Mouse (Mus musculus) CD8-positive naive resting alpha-beta T cell, adult 2 months (primary cell): ENCODE results near the gene B3galt1.

Experiments
- DNase-seq, 2 experiments: peaks; one replicate each; pipeline ENCODE4 v3.0.0; 2022; ENCODE audit warnings: low read depth in 2 of 2, low spot score in 2 of 2

Gene B3galt1

DNA sequence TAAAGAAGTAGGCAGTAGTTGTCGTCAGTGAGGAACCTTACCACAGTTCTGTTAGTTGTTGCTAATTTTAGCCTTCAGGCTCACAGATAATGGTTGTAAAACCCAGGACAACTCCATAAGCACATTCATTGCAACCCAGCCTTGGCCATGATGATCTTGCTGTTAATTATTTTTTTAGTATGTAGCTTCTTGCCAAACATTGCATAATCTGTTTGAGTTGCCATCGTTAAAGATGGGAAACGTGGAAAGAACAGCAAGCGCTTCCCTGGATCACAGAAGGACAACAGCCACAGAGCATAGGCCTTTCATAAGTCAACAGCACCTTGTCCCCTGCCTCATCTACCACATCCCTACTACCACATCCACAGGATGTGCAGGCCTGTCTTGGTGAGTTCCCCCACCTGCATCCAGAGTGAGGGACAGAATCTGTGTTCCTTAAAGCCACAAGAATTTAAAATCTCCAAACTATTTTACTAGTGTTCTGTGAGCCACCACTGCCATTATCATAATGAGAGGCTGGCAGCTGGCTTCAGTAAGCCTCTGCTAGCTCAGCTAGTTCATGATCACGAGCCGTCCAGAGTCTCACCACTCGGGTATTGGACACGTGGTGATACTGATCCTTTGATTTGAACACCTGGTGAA lies 337.1 kb downstream of the B3galt1 start:
- DNase-seq, result no peak

DNA sequence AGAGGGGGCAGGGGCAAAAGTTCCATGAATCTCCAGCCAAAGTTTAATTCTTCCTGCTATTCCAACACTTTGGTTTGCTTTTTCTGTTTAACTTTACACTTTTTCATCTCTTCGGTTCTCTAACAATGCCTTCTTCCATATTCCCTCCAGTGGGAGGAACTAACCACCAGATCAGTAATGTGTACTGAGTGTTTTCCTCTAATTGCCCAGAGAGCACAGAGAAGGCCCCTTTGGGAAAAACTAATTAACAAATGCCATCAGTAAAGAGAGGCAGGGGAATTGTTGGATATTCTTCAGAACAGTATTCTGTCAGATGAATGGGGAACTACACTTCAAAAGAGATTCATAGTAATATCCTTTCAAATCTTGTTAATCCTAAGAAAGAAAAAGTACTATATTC lies 338.1 kb downstream of the B3galt1 start:
- no peak for DNase-seq

DNA sequence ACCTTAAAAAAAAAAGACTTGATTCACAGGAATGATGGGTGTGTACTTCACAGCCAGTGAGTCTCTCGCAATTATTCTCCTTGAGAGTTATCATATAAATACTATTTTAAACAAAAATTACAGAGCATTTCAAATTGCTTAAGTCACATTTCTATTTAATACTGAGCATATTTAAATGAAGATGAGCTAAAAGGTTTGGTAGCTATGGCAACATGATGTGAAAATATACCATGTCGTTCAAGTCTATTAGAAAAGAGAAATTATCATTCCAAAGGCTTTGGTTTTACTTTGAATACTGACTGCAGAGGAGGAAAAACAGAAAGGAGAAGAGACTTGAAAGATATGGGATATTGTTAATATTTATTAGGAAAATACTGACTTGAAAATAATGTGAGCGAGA lies 366.3 kb downstream of the B3galt1 start:
- no peak for DNase-seq

DNA sequence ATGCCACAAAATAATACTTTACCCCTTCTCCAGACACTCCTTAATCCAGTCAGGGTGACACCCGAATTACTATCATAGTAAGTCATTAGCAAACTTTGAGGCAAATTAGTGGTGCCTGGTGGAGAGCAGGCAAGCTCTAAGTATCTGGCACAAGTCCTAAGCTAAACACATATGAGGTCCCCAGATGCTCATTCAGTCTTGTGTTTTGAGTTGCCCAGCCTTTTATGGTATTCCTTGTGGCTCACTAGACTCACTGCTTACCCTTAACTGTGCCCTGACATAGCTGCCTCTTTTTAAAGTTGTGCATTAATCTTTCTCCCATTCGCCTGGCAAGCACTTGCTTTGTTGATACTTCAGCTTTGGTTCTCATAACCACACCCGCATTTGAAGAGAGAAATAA lies 382.7 kb downstream of the B3galt1 start:
- DNase-seq, result no peak

DNA sequence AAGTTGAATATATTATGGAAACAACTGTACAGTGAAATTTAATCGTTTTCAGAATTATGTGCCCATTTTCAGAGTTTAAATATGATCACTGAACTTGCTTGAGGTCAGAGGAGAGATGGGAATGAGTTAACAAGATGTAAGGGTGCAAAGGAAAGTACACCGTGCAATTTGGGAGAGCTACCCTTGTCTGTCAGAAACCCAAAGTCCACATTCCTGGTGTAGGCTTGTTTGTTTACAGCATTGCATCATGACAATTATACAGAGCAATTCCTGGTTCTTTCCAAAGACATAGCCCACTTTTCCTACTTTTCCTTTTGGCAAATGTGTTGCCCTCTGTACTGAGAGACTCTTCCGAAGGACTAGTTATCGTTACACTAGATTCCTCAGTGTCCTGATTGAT lies 390.5 kb downstream of the B3galt1 start:
- no peak for DNase-seq

DNA sequence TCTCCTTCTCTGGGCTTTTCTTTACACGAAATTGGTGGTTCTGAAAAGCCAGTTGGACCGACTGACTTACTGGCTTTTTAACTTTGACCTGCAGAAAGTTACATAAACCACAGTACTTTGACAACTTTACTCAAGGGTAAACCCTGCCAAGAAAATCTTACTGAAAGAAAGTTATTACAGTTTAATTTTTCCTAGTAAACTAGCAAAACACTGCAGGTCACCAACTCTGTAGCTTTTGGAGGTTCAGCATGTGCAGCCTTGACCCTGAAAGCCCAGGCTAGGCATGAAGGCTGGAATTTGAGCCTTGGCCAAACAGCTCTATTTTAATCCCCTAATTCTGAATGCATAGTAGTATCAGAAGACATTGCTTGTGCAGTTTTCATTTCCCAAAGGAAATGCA lies 391.9 kb downstream of the B3galt1 start:
- no peak for DNase-seq

DNA sequence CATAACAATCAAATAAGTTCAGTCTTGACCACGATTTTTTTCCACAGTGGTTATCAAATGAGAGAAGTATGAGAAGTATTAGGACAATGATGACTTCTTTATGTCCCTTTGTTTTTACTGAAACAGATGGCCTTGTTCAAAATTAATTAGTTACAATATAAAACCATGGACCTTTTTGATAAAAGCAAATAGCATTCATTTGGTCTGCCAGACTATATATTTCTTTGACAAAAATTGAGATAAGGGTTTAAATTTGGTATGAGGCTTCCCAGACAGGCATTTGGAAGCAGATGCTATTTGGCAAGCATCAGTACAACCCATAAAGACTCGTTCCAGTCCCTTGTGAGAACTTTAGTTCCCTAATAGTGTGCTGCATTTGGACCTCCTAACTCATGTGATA lies 395.0 kb downstream of the B3galt1 start:
- no peak for DNase-seq

DNA sequence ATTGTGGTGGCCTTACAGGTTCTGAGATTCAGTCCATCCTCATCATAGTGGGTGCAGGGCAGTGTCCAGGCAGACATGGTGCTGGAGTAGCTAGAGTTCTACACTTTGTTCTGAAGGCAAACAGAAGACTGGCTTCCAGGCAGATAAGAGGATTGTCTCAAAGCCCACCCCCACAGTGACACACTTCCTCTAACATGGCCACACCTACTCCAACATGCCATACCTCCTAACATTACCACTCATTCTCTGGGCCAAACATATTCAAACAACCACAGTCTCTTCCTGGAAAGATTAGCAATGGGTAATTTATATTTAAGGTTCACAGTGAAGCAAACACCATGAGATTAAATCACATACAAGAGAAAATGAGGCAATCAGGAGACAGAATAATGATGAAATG lies 403.1 kb downstream of the B3galt1 start:
- no peak for DNase-seq

DNA sequence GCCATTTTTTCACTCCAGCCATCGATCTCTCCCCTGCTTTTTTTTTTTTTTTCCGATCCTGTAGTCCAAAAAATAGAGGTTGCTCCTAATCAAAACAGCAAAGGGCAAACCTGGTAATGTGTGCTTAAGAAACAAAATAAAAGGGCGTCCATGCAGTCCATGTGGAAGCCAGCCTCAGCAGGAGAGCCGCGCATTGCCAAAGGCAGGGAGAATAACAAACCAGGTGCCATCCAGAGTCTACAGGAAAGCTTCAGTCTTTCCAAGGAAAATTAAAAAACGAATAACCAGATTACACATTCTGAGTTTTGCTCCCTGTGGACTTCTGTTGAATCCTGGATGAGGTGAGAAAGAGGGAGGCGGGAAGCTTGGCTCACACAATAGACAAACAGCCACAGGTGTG lies 405.4 kb downstream of the B3galt1 start:
- no peak for DNase-seq

DNA sequence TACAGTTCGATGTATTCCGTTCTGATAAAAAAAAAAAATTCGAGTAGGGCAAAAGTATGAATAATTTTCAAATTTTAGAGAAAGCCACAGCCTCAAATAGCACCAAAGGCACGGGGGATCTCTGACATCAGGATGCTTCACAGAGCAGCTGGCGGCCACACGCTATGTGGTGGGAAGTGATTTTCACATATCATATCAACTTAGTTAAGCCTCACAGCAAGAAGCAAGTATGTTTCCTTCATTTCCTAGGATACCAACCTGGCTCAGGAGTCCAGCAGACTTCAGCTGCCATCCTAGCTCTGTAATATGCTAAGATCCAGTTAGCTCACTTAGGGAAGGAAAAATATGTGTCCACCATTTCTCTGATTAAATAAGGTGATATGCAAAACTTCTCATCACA lies 405.9 kb downstream of the B3galt1 start:
- DNase-seq, result no peak

DNA sequence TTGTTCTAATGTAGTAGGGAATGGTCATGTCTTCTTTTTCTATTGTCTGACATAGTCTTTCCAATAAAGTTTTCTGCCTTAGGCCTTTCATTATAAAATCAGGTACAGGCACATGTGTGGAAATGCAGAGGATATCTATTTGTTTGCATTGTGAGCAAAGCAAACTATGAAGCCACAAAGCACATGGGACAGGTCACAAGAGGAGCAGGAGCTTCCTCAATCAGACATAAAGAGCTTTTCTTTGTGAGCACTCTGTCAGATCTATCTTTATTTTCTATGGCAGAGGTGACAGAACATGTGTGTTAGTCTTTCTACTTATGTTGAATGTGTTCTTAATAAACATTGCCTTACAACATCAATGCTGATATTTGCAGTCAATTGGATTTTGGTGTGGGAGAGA lies 410.1 kb downstream of the B3galt1 start:
- DNase-seq, result no peak

DNA sequence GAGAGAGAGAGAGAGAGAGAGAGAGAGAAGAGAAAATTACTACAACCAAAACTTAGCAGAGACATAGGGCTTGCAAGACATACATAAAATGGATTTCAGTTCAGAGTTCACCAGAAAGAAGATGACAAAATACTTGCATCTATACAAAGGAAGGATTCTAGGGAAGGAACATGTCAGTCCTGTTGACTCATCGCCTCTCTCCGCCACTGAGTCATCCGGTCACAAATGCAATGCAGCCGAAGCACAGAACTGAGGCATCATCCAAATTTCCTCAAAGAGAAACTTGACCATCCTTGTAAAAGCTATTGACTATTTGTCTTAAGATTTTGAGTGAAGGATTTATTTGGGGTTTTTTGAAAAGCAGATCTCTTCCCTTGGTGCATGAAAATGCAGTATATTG lies 410.8 kb downstream of the B3galt1 start:
- DNase-seq, result no peak

DNA sequence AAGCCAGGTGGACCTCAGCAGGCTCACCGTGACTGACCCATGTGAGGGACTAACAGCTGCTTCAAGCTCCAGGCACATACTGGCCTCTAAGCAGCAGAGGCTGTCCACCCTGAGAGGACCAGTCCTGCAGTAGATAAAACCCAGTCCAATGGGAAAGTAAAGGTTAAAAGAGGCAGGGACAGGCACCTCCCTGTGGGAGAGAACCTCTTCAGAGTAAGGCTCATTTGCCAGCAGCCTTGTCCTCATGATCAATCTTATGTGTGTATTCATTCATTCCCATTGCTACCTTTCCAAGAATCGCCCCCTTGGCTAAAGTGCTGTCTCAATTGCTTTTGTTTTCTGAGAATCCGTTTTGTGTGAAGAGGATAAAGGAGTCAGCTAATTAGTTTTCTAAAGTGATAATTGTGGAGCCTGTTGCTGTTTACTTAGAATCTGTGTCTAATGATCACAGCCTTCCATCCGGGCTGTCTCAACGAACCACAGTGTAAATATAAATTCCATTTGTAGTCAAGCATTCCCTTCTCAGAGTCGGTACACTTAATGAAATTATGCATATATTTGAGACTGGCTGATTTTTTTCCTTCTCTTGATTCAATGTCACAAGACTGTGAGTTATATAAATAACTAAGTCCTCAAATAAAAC lies 412.1 kb downstream of the B3galt1 start:
- DNase-seq, result no peak

DNA sequence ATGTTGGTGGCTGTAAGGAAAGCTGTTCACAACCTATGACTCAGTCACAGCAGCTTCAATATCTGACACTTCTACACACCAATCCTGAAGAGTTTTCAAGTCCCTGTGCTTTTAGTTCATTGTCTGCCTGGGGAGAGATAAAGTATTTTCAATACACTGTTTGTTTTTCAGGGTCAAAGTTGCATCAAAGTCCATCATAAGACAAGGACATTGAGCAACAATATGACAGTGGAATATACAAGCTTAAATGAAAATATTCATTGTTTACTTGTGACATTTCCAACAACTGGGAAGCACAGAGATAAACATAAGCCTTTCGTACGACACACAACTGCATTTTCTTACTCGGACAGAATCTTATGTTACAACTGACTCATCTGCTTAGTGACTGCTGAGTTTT lies 417.9 kb downstream of the B3galt1 start:
- no peak for DNase-seq

DNA sequence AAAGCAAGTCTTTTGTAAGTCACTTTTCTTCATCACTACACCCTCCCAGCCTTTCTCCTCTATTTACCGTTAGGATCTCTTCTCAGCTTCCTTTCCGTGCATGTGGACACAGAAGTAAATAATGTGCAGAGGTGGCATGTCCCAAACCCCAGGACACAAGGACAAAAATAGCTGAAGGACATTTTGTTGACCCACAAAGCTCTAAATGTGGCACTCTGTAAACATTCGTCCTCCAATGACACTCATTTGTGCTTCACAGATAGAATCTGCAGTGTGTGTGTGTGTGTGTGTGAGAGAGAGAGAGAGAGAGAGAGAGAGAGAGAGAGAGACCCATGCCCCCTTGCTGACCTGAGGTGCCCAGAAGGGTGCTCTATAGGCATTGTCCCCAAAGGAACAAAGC lies 419.5 kb downstream of the B3galt1 start:
- no peak for DNase-seq

DNA sequence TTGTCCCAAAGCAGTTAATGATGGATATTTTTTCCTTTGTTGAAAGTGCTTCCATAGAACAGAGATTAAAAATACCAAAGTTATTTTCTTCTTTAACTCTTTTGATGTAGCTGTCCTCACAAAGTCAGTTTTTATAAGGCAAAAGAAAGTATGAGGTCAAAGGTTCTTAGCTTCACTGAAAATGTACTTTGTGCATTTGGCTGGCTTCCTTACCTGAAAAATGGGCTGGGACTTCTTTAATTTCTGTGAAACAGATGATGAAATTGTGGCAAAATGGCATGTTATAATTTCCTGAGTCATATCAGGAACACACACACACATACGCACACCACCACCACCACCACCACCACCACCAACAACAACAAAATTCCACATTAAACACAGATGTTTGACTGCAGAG lies 427.8 kb downstream of the B3galt1 start:
- no peak for DNase-seq

DNA sequence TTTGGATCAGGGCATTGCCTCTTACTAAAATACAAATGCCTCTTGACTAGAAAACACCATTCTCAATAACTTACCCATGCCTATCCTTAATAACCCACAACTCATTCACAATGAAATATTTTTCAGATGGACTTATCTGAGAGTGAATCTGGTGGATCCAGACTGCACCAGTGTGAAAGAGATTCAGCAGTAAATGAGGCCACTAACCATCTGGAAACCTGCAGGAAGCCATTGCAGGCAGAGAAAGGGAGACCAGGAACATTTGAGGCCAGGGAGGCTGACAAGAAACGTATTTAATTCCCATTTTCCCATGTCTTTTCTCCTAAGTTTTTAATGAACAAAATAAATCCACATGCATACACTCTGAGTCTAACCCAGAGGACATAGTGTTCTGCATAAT lies 437.4 kb downstream of the B3galt1 start:
- no peak for DNase-seq

DNA sequence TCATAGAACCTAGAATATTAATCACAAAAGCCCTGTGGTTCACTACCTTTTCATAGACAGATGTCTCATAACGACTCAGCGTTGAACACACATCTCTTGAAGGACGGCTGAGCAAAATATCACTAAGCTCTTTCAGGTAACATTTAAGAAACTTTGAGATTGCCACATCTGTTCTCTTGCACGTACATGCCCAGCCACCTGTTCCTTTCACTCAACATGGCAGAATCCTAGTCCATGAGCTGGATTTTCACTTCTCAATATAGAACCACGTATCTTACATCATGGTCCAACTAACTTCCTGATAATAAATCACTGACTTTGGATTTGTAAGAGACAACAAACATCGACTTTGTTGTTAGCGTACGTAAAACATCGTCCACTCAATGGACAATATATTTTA lies 439.5 kb downstream of the B3galt1 start:
- DNase-seq, result no peak

DNA sequence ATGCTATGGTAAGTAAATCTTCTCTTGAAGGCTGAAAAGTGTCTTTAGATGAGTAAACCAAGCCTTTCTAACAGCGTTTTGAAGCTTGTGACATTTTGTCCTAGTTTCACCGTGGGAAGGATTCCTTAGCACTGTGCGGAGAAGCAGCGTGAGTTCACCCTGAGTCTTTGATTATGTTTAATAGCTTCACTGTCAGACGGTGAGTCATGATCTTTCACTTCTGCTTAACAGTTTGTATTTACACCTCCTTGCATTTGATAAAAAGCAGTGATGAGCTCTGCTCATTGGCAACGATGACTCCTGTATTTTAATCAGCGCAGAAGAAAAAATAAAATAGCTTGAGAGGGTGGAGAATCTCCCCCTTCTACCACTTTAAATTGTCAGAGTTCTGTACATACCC lies 440.0 kb downstream of the B3galt1 start:
- no peak for DNase-seq

DNA sequence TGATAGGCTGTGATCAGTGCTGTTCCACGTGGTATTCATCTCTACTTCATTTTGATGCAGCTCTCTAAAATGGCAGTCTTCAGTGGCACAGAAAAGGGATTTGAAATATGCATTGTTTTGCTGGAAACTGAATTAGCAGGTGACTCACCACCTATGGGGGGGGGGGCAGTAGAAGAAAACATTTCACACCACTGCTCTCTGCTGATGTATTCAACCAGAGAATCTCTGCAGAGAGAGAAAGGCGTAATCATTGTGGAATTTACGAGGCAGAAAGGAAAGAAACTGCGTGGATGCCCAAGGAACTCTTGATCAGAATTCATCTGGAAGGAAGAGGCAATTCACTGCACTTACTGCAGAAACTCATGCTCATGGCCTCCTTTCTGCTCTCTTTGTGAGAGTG lies 445.7 kb downstream of the B3galt1 start:
- no peak for DNase-seq

DNA sequence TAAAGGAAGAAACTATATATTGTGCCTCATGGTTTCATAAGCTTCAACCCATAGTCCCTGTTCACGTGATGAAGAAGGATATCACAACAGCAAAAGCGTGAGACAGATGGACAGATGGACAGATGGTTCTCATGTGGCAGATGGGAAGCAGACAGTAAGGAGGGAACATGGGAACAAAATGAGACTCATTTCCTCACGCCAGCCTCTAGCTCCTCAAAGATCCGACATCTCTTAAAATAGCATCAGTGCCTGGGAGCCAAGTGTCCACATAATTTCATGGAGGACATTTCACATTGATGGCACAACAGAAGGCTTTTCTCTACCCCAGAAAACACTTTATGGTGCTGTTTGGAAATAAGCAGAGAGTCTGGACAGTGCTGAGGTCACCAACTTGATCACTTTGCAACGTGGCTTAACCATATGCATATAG lies 454.6 kb downstream of the B3galt1 start:
- DNase-seq, result no peak

DNA sequence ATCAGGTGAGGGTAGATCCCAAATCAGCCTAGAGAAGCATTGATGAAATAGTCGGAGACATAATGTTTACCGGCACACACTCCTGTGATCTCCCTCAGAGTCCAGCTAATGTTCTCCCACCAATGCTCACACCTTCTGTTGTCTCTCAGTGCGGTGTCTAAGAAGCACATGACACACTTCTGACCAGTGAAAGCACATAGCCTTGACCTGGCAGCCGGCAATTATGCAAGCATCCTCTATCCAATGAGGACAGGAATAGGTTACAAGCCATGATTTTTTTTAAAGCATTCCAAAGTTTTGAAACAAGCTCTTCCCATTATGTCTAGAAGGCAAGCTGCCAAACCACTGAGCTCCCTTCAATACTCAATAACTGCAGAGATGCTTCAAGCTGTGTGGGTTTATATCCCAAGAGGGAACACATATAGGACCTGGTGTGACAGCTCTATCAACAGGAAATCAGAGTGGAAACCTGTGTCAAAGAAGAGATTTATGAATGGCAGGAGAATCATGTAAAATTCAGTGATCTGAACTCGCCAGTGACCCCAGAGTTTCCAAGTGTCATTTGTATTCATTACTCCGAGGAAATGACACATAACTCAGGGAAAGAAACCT lies 456.0 kb downstream of the B3galt1 start:
- no peak for DNase-seq

DNA sequence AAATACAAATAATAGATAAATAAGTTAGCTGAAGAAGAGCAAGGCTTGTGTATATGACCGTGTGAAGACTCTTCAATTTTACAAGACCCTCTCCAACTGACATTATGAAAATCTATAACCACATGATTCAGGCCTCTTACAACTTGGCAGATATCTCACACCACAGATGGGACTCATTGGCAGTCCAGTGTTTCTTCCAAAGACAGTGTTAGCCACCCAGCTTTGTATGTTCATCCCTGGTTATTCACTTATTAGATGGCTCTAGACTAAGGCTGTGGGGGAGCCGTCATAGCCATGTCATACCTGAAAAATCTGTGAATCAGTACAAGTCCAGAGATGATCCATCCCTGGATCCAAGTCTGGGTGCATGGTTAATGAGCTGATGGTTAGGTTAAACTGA lies 463.1 kb downstream of the B3galt1 start:
- DNase-seq, result no peak
